Mouse (Mus musculus) limb, embryonic 12.5 days (tissue): ENCODE measurements at regions not wholly inside any gene's neighbourhood (a gene's known extent, or its start where the extent isn't known, plus 50 kb on each side); places are given as distances from the start of the nearest gene placed in this dataset.

Experiments used
- ATAC-seq: fragments of 200-750 bp; cut with Nextera tagmentation; 2 replicates; pipeline ENCODE4 v1.8.0; 2017; ENCODE audit warnings: low read depth, moderate TSS enrichment; ENCODE audit not compliant: insufficient number of reproducible peaks, insufficient read depth, low FRiP score, low TSS enrichment
- H3K27ac ChIP-seq: fragments of 300-500 bp; sonication (generic); 2 replicates; pipeline ENCODE4 v1.5.1; 2016; ENCODE audit warnings: mild to moderate bottlenecking, moderate library complexity
- H3K27me3 ChIP-seq: fragments of 300-500 bp; sonication (generic); 2 replicates; pipeline ENCODE4 v1.6.1; 2016; ENCODE audit warnings: mild to moderate bottlenecking, moderate library complexity
- H3K36me3 ChIP-seq: fragments of 300-500 bp; sonication (generic); 2 replicates; pipeline ENCODE4 v1.6.1; 2016; ENCODE audit warnings: mild to moderate bottlenecking, moderate library complexity
- H3K4me1 ChIP-seq: fragments of 300-500 bp; sonication (generic); replicated peaks from 2 replicates; pipeline ENCODE4 v1.6.1; 2016
- H3K4me2 ChIP-seq: fragments of 300-500 bp; sonication (generic); 2 replicates; pipeline ENCODE4 v1.6.1; 2016; ENCODE audit warnings: mild to moderate bottlenecking, moderate library complexity
- H3K4me3 ChIP-seq: fragments of 300-500 bp; sonication (generic); replicated peaks from 2 replicates; pipeline ENCODE4 v1.5.1; 2016; ENCODE audit warnings: mild to moderate bottlenecking
- H3K9ac ChIP-seq: fragments of 300-500 bp; sonication (generic); replicated peaks from 2 replicates; pipeline ENCODE4 v1.6.1; 2016; ENCODE audit warnings: mild to moderate bottlenecking, moderate library complexity
- H3K9me3 ChIP-seq: fragments of 300-500 bp; sonication (generic); 2 replicates; pipeline ENCODE4 v1.6.1; 2016; ENCODE audit warnings: mild to moderate bottlenecking, moderate library complexity
- WGBS: fragments of 180-500 bp; shearing (Covaris S2); methylation state at CpG from one replicate; pipeline ENCODE4 v1.1.7; 2016; 5-methylcytosine and 5-hydroxymethylcytosine counted together

DNA sequence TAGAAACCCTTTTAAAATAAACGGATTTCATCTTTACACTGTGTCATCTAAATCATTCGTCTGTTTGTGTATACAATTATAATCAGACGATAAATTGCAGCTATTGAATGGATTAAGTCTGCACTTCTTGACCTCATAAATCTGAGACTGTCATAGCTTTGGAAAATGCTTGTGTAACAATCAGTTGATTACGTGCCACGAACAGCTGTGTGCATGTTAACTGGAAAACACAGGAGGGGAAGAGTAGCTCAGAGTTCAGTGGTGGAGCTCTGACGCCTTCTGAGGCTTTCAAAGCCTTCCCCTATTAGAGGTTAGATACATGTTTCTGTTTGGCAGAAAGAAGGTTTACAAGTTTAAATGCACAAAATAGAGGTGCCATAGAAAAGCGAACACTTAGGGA, 109.7 kb upstream of the Gm765 start:
- no peaks in the 10 kb centered on the region for H3K36me3 ChIP-seq
- H3K9ac ChIP-seq, result no peak overlapping the region
- no peak overlapping the region for H3K4me3 ChIP-seq
- no peak overlapping the region for H3K4me2 ChIP-seq
- H3K27ac ChIP-seq, result no peak overlapping the region
- H3K9me3 ChIP-seq, result no peaks in the 10 kb centered on the region
- ATAC-seq, result no peak
- H3K27me3 ChIP-seq, result no peaks in the 10 kb centered on the region
- WGBS, result 68% methylated on average over 7 of the region's 7 CpGs
- no peaks in the 10 kb centered on the region for H3K4me1 ChIP-seq

- Histone ChIP-seq H3K36me3 (no peaks in the 10 kb centered on the region), H3K4me3 (no peak overlapping the region), H3K27ac (no peak overlapping the region), H3K9me3 (no peaks in the 10 kb centered on the region), H3K4me1 (0 out of 2 replicates have a peak, but pooled peaks cover 5% of the 10 kb centered on the region), H3K4me2 (peak overlapping the region; percentile 9; the same call in 1 of the 2 replicates), H3K9ac (no peak overlapping the region), H3K27me3 (peaks cover 3% of the 10 kb centered on the region; the same call in 1 of the 2 replicates)
- 21% methylated on average over 6 of the region's 6 CpGs for WGBS
- no peak for ATAC-seq
These were observed 93.1 kb upstream of the Gm765 start for GRCm38 (mm10) chr6:98435676-98436075.

DNA sequence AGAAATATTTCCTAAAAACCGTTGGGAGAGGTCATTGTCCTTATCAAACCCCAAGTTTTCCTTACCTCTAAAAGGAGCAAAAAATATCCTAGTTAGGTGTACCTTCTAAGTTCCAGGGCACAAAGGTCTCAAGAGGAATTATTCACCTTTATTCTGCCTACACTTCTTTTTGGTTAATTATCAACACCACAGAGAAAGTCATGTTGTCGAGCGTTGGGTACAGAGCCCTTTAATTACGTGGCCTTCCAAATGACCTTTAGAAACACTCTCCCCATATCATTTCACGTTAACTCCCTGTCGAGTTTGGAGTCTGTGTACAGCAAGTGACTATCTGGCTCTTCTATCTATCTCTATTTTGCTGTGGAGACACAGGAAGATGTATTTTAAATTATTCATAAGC, 90.7 kb upstream of the Gm765 start:
- Histone ChIP-seq H3K27me3 (peaks cover 3% of the 10 kb centered on the region; the same call in 1 of the 2 replicates), H3K4me2 (no peak overlapping the region), H3K27ac (no peak overlapping the region), H3K9me3 (no peaks in the 10 kb centered on the region), H3K4me1 (0 out of 2 replicates have a peak, but pooled peaks cover 5% of the 10 kb centered on the region), H3K9ac (no peak overlapping the region), H3K36me3 (no peaks in the 10 kb centered on the region), H3K4me3 (no peak overlapping the region)
- 69% methylated on average over 6 of the region's 6 CpGs for WGBS
- ATAC-seq, result no peak

- Histone ChIP-seq H3K9me3 (no peaks in the 10 kb centered on the region), H3K4me1 (no peaks in the 10 kb centered on the region), H3K36me3 (no peaks in the 10 kb centered on the region), H3K4me2 (no peak overlapping the region), H3K27ac (no peak overlapping the region), H3K27me3 (no peaks in the 10 kb centered on the region), H3K9ac (no peak overlapping the region), H3K4me3 (no peak overlapping the region)
- ATAC-seq, result no peak
- 87% methylated on average over 5 of the region's 5 CpGs for WGBS
These were observed 86.6 kb upstream of the Gm765 start for GRCm38 (mm10) chr6:98429120-98429519.

DNA sequence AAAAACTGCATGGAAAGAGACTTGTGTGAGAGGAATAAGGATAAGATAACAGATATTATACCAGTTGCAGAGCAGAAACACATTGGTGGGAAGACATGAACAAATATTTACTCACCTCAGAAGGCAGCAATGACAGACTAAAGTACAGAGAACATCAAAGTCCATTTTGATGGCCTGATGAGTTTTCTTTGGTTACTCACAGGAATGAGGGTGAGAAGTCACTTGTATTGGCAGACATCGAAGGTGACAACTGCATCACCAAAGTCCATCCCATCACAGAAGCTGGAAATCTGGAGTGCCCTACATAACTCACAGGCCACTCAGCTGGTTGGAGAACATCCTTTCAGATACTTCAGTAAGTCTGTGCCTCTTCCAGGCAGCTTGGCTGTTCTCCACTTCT, 60.1 kb upstream of the Gm765 start:
- no peak overlapping the region for H3K4me3 ChIP-seq
- 86% methylated on average over 1 of the region's 1 CpGs for WGBS
- H3K4me1 ChIP-seq, result no peaks in the 10 kb centered on the region
- no peak for ATAC-seq
- H3K9ac ChIP-seq, result no peak overlapping the region
- H3K4me2 ChIP-seq, result no peak overlapping the region
- no peaks in the 10 kb centered on the region for H3K9me3 ChIP-seq
- H3K27me3 ChIP-seq, result no peaks in the 10 kb centered on the region
- H3K27ac ChIP-seq, result no peak overlapping the region
- H3K36me3 ChIP-seq, result no peaks in the 10 kb centered on the region

DNA sequence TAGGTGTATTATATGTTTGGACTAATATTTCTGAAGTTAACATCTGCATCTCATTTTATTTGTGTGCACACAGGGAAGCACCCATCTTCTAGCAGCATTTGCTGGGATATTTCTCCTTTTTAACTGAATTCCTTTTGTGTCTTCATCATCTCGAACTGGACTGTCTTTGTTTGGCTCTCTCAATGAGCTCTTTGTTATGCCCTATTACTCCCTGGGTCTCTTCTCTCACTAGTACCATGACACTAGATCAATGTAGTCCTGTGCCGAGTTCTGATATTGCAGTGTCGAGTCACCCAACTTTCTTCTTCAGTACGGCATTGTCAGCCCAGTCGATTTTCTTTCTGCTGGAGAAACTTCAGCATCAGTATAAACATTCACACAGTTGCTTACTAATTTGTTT, 52.0 kb upstream of the Gm765 start:
- Histone ChIP-seq H3K36me3 (no peaks in the 10 kb centered on the region), H3K27me3 (no peaks in the 10 kb centered on the region), H3K27ac (no peak overlapping the region), H3K4me1 (no peaks in the 10 kb centered on the region), H3K9ac (no peak overlapping the region), H3K4me2 (no peak overlapping the region), H3K4me3 (no peak overlapping the region), H3K9me3 (no peaks in the 10 kb centered on the region)
- WGBS, result 85% methylated on average over 5 of the region's 5 CpGs
- no peak for ATAC-seq
